Mouse (Mus musculus) bone marrow macrophage, adult 2 months (primary cell): ENCODE measurements around the gene Urad.

Experiments
- CTCF ChIP-seq: IDR thresholded peaks from 2 replicates; pipeline ENCODE4 v1.5.1; 2012; ENCODE audit warnings: low read depth, mild to moderate bottlenecking, low read length, moderate library complexity
- POLR2A ChIP-seq: IDR thresholded peaks from 2 replicates; pipeline ENCODE4 v1.6.1; 2012; ENCODE audit warnings: mild to moderate bottlenecking, low read depth, low read length, borderline replicate concordance

- no peak for TF ChIP-seq CTCF
- no peak for TF ChIP-seq POLR2A
These were observed 30.3 kb downstream of the Urad start for GRCm38 (mm10) chr5:147291764-147292505.
